Mouse (Mus musculus): ENCODE data around the gene Myoz2.

- TF ChIP-seq CTCF (IDR thresholded peaks at IDR 0.05; ENCODE audit: insufficient read depth, low read length): no peak
- TF ChIP-seq POLR2A (IDR thresholded peaks at IDR 0.05; ENCODE audit: borderline replicate concordance, extremely low read depth, low read depth, low read length): no peak
These were observed 36.2 kb upstream of the Myoz2 start for GRCm38 (mm10) chr3:123070996-123071395.

Measured in lung, adult 2 months (tissue).